Mouse (Mus musculus) Muller cell, postnatal 12 days (primary cell): ENCODE data around the gene Ctla4.

Experiments used
- DNase-seq: peaks from one replicate; pipeline ENCODE4 v3.0.0-alpha.2; 2015; ENCODE audit errors: inconsistent ontology term

The Ctla4 gene

GRCm38 (mm10) chr1:60886981-60887380 lies at the start of gene Ctla4:
Ctla4 (plus strand) TSS chr1:60887000.
- no peak for DNase-seq

- DNase-seq = peak; percentile 74
Observed at GRCm38 (mm10) chr1:60839161-60839560, 47.6 kb upstream of the Ctla4 start.

GRCm38 (mm10) chr1:60845318-60846060 lies 41.3 kb upstream of the Ctla4 start:
- DNase-seq = no peak

GRCm38 (mm10) chr1:60846616-60847275 lies 40.1 kb upstream of the Ctla4 start:
- DNase-seq = no peak

DNA sequence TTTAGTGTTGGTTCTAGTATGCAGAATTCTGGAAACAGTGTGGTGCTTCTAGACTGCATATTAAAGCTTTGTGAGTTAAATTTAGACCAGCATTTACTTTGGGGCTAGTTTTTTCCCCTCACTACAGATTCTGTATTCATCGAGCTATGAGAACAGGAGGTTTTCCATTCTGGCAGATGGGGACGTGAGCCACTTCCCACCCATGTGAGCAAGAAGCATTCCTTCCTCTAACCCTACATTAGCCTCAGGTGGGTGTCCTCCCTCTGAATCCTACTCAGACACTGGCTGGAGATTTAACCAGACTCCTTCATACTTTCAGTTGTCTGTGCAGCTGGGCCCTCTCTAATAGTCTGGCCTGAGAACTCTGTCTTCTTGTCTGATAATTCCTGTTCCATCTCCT lies 37.7 kb upstream of the Ctla4 start:
- no peak for DNase-seq

- no peak for DNase-seq
Observed at GRCm38 (mm10) chr1:60849816-60850215, 37.0 kb upstream of the Ctla4 start.

- DNase-seq = peak; percentile 98
Observed at GRCm38 (mm10) chr1:60851041-60851781, 35.6 kb upstream of the Ctla4 start.

GRCm38 (mm10) chr1:60852075-60852769 lies 34.6 kb upstream of the Ctla4 start:
- DNase-seq = no peak

GRCm38 (mm10) chr1:60852770-60853147 lies 34.0 kb upstream of the Ctla4 start:
- DNase-seq = no peak

DNA sequence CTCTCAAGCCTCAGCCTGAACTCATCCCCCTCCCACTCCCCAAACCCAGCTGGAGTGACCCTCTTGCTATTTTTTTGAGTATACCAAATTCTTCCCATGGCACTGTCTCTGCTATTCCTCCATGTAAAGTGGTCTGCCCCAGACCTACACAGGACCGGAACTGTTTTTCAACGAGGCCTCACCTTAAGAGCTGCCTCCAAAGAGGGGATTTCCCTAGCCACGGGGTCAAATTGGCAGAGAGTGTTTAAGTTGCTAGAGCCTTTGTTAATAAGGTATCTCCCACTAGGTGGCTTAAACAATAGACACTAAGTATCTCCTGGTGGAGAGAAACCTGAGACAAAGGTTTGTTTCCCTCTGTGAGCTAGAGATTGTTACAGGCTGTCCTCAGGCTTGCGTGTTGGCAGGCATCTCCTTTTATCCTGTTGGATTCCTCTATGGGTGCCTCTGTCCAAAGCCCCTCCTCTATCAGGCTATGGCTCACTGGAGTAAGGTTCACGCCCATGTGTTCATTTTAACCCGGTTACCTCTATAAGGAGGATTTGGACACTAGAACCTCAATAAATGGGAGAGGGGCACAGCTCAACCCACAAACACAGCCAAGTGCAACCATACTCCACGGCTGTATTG lies 33.4 kb upstream of the Ctla4 start:
- peak; percentile 14 for DNase-seq

DNA sequence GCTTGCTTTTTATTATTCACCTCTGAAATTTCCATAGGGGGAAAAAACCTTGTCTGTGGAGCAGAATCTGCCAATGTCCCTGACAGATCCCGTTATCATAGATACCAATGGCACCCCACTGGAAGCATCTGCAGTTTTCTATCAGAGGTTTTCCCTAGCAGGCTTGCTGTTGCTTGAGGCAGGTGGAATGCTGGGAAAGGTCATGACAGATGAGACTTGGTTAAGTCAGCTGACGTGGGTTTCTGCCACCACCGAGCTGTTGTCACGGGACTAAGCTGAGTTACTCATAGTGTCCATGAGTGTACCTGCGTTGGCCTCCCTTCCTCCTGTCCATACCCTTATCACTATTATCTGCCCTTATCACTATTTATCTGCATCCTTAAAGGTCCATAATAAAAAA lies 32.8 kb upstream of the Ctla4 start:
- no peak for DNase-seq

DNA sequence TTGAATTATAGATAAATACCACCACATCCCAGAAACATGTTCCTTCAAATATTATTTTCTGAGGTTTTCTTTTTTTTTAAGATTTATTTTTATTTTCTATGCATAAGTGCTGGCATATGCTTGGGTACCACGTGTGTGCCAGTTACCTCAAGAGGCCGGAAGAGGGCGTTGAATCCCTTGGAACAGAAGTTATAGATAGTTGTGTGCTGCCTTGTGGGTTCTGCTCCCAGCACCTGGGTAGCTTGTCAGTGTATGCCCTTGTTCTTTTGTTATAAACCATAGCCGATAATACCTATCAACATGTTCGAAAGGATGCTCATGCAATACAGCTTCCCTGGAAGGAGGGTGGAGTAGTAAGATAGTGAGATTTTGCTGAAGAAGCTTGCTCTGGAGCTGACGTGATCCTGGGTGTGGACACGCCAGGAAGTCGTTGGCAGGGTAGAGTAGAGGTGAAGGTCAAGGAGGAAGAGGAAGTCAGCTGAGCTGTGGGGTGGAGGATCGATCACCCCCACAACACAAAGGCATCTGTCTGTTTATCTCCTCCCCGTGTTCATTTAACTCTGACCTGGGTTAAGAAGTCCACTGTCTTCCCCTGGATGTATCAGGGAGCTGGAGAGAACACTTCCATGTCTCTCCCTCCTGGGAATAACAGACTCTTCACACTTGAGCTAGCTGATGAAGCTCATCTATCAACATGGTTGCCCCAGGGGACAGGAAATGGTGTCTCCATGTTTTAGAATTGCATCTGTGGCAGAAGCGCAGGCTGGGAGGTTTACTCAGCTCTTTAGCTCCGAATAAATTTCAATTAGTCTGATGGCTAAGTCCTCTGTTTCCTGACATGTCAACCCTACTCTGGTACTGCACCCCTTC lies 29.2 kb upstream of the Ctla4 start:
- DNase-seq = no peak

DNA sequence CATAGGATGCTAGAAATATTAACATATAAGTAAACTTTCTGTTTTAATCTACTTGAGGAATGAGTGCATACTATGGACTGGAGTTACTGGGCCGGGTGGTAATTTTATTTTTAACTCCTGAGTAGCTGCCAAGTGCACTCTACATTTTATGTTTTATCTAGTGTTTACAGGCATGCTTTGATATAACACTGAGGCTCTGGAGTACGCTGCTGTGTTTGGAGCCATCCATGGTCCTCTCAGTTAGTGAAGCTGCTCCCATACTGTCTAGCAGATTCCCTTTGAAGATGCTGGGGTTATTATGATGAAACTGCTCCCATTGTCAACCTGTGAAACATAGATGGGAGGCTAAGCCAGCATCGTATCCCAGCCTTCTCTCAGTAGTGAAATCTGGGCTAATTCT lies 27.6 kb upstream of the Ctla4 start:
- no peak for DNase-seq

GRCm38 (mm10) chr1:60859842-60860241 lies 27.0 kb upstream of the Ctla4 start:
- DNase-seq = no peak

DNA sequence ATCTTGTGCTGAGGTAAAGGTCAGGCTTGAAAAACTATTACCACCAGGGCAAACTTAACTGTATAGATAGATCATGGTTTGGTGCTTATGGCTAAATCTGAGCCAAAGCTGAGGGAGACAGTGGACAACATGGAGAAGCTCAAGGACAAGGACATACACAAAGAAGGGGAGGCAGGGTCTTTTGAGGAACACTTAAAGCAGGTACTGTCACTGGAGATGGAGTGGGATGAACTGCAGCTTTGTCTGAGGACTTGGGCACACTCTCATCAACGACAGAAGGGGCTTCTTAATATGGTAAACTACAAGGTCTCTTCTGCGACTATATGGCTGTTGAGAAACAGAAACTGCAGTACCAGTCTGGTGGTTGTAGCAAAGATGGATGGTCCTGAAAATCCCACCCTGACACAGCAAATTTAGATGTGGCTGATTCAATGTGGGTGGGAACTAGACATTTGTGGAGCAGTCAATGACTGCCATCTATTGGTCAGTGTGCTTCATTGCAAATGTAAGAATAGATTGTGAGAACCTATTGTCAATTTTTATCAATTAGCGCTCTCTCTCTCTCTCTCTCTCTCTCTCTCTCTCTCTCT lies 26.3 kb upstream of the Ctla4 start:
- peak; percentile 66 for DNase-seq

GRCm38 (mm10) chr1:60860955-60861354 lies 25.8 kb upstream of the Ctla4 start:
- no peak for DNase-seq

DNA sequence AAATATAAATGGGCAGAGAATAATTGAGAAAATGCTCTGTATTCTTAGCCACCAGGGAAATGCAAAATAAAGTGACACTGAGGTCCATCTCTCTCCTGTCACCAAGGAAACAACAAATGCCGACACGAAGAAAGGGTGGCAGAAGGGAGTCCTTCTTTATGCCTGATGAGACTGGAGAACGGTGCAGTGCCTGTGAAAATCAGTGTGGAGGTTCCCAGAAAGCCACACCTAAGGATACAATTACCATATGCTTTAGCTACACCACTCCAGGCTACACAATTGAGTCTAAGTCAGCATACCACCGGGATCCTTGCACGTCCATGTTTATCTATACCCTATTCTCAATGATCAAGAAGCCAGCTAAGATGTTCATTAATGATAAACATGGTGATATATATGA lies 25.4 kb upstream of the Ctla4 start:
- DNase-seq = no peak

GRCm38 (mm10) chr1:60862510-60862909 lies 24.3 kb upstream of the Ctla4 start:
- no peak for DNase-seq

DNA sequence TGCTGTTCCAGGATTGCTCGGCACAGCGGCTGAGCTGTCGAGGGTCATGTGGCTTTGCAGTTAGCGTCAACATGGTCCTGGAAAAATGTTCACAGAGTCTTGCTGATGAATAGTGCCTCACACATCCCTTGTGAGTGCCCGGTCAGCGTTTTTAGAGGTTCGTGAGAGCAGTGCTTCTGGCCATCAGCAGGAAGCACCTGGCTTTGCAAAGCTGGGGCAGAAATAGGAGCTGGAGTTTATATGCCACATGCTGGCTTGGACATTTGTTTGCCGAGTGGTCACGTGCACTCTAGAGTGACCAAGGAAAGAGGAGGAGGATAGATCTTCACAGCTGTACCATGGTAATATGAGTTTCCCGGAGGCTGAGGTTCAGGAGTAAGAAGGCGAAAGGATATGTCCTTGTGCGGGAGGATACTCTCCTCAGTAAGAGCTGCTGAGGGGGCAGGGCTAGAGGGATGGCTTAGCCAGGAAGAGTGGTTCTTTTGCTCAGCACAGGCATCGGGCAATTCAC lies 23.8 kb upstream of the Ctla4 start:
- no peak for DNase-seq

- DNase-seq = no peak
Observed at GRCm38 (mm10) chr1:60863701-60864100, 23.1 kb upstream of the Ctla4 start.
